10 mouse cellular contexts compared by ENCODE assay signal in genomic region chr12:102585390-102585789, GRCm38 (mm10). TPM values are rescaled to one million over a fixed set of nuclear protein-coding genes. Genes with fewer than 3 reads are reported as not detected.
A peak's percentile ranks its signal among the peaks of the same experiment; 100 is the strongest.
DNase-seq lines count a peak whose midpoint lies in the region; ATAC-seq and TF ChIP-seq lines count a peak whose summit lies in the region.
"Had no signal": no experiment of that assay in that cellular context is flagged by ENCODE, and none has a peak within 500 bp of the region (broad histone marks: within the 10 kb centered on the region; RNA-seq: fewer than 3 reads in every experiment).

No protein-coding gene starts in this region.

- no peak overlapping the region for H3K4me3 ChIP-seq in lung, adult 2 months (replicated peaks; ENCODE audit: extremely low read depth, low read depth, low read length)
- H3K4me3 ChIP-seq: left cerebral cortex, adult 2 months; liver, embryonic 15.5 days had no signal

- TF ChIP-seq POLR2A in lung, adult 2 months (IDR thresholded peaks at IDR 0.05; ENCODE audit: borderline replicate concordance, extremely low read depth, low read depth, low read length) = no peak

- ATAC-seq in frontal cortex, adult (ENCODE audit: low TSS enrichment) = peak; percentile 15

- intact Hi-C loops in gastrocnemius, postnatal 14 days (cut with DNase I; ENCODE audit: low total_unique reads) = no loop called here

- 69% methylated on average over 3 of the region's 3 CpGs for WGBS in lung, adult 2 months

- no peak for TF ChIP-seq CTCF in lung, adult 2 months (IDR thresholded peaks at IDR 0.05; ENCODE audit: insufficient read depth, low read length)

- H3K4me1 ChIP-seq in lung, adult 2 months (ENCODE audit: control insufficient read depth, insufficient read depth, low read length) = no peaks in the 10 kb centered on the region; the same call in none of the 2 replicates
- H3K4me1 ChIP-seq: liver, embryonic 15.5 days had no signal

- DNase-seq in frontal cortex, postnatal 14 days (ENCODE audit: low spot score in 2 of 2) = no peak
- peak; percentile 46 for DNase-seq in lung, postnatal 10 days
- DNase-seq in lung, adult 2 months = no peak
- DNase-seq in gastrocnemius, postnatal 14 days = peak; percentile 51
- peak; percentile 21 for DNase-seq in lung, postnatal 25 days (ENCODE audit: low spot score)
- DNase-seq in MN1 (ENCODE audit: low spot score) = no peak
- no peak for DNase-seq in kidney, postnatal 25 days

RNA-seq across cellular contexts. Expression of gene Chga, which starts 30.6 kb away (rescaled TPM):
- 0.25 and 1.0 TPM in 2 replicates for polyA plus RNA-seq in lung, adult 2 months (2012; rRNA removed)
- total RNA-seq in gastrocnemius, postnatal 14 days (2021) = not detected

Comparison
In these comparisons a context has a peak if more than half of its experiments do, and no peak if none do; other contexts are left out.
1. DNase-seq: peak in lung, postnatal 10 days (single experiment), gastrocnemius, postnatal 14 days (single experiment) and lung, postnatal 25 days (single experiment); none in frontal cortex, postnatal 14 days (0 of 2), lung, adult 2 months (single experiment), MN1 (single experiment) and kidney, postnatal 25 days (0 of 2).